Mouse (Mus musculus): ENCODE data around the gene Frrs1l.

GRCm38 (mm10) chr4:56912382-56913001, 77.7 kb downstream of the Frrs1l start:
- TF ChIP-seq CTCF (IDR thresholded peaks at IDR 0.05; ENCODE audit: borderline replicate concordance, insufficient read depth, low read length) (no peak), POLR2A (IDR thresholded peaks at IDR 0.05; ENCODE audit: low read depth, low read length) (no peak)

All from embryonic fibroblast, embryonic 13.5 days (primary cell).